Mouse (Mus musculus): Measurements from ENCODE around the gene Plod2. TPM values are rescaled to one million over a fixed set of nuclear protein-coding genes. Genes with fewer than 3 reads are reported as not detected.

Gene Plod2
- polyA plus RNA-seq, 1 experiment, result 0.47 TPM

- Histone ChIP-seq H3K27me3 (ENCODE audit: control insufficient read depth, insufficient read depth, low read length) (no peaks in the 10 kb centered on the region), H3K4me1 (ENCODE audit: control insufficient read depth, insufficient read depth, insufficient read length, low read length) (no peaks in the 10 kb centered on the region), H3K4me3 (ENCODE audit: low read depth, low read length) (no peak overlapping the region), H3K36me3 (ENCODE audit: control insufficient read depth, insufficient read depth, low read length) (no peaks in the 10 kb centered on the region), H3K27ac (ENCODE audit: insufficient read depth, low read depth, low read length) (no peak overlapping the region)
- WGBS, result 71% methylated on average over 1 of the region's 1 CpGs
- TF ChIP-seq POLR2A (IDR thresholded peaks at IDR 0.05; ENCODE audit: low read depth, low read length), result no peak
- no peak for TF ChIP-seq CTCF (IDR thresholded peaks at IDR 0.05; ENCODE audit: extremely low read depth, insufficient read length, insufficient replicate concordance, low read depth, low read length)
These were observed 99.7 kb downstream of the Plod2 start for GRCm38 (mm10) chr9:92641717-92642116.

Other genes with a start within 250 kb of the Plod2 start
- not detected in 2 replicates for gene 1700057G04Rik, start 232.8 kb upstream of the Plod2 start, polyA plus RNA-seq (2012; rRNA removed)
- 1.1 and 1.4 TPM in 2 replicates for gene Plscr4, start 84.8 kb upstream of the Plod2 start, polyA plus RNA-seq (2012; rRNA removed)

All from small intestine, adult 2 months (tissue).